Comparison of ENCODE assay signal across 9 mouse cellular contexts in the genomic region with DNA sequence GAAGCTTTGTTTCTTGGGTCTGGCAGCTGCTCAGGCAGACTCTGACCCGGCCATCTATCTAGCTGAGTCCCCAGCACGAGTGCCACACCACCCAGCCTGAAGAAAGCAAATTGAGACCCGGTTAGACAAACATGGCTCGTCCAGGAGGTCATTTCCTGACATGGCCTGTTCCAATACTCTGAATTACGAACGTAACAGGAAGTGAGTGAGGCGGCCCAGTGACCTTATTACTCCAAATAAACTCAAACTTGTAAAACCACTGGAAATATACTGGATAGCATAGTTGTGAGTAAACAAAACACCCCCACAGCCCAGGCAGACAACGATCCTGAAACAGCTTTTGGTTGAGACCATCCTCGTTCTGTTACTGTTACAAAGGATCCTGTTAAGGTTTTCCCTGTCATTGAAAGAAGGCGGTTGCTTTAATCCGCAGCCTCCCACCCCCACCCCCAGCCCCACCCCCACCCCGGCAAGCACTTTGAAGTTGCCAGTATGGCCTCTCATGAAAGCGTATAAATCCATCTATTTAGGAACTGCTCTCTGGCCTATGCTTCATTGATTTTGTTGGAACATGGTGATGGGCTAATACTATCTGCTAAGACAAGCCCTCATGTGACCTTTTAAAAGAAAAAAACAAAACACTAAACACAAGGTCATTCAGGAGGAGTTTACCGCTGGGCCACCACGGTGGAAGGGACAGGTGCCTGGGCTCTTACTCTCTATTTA. TPM values are rescaled to one million over a fixed set of nuclear protein-coding genes. Genes with fewer than 3 reads are reported as not detected.
DNase-seq lines count a peak whose midpoint lies in the region; ATAC-seq and TF ChIP-seq lines count a peak whose summit lies in the region.
"Had no signal": no experiment of that assay in that cellular context is flagged by ENCODE, and none has a peak within 500 bp of the region (broad histone marks: within the 10 kb centered on the region; RNA-seq: fewer than 3 reads in every experiment).

No protein-coding gene starts in this region.

- no peak for ATAC-seq in forebrain, embryonic 16.5 days
- no peak for ATAC-seq in hindbrain, postnatal 0 days
- ATAC-seq in liver, embryonic 13.5 days (ENCODE audit: low read depth), result peak; percentile 76
- no peak for ATAC-seq in neural tube, embryonic 15.5 days (ENCODE audit: low FRiP score)

- peak; percentile 39 for DNase-seq in hindbrain, postnatal 0 days (ENCODE audit: low spot score)
- no peak for DNase-seq in liver, embryonic 13.5 days
- DNase-seq in layer of hippocampus, adult 11-12 months (ENCODE audit: low spot score), result no peak
- DNase-seq in left cerebral cortex, postnatal 25 days (ENCODE audit: low spot score in 2 of 2), result no peak
- no peak for DNase-seq in cerebellum, postnatal 36 days

- TF ChIP-seq CTCF in cortical plate, adult 2 months (IDR thresholded peaks at IDR 0.05; ENCODE audit: extremely low read depth, insufficient read depth, low read length), result no peak
- no peak for TF ChIP-seq CTCF in hindbrain, postnatal 0 days (IDR thresholded peaks at IDR 0.05; ENCODE audit: low read depth)

- intact Hi-C loops in left cerebral cortex, postnatal 25 days (cut with DNase I), result no loop called here

- no peak overlapping the region for H3K4me2 ChIP-seq in forebrain, embryonic 16.5 days (ENCODE audit: low read length)
- H3K4me2 ChIP-seq in hindbrain, postnatal 0 days (ENCODE audit: low read depth, low read length), result no peak overlapping the region
- H3K4me2 ChIP-seq in liver, embryonic 13.5 days, result peak overlapping the region; percentile 36; the same call in 1 of the 2 replicates
- H3K4me2 ChIP-seq in neural tube, embryonic 15.5 days, result peak overlapping the region; percentile 17

- H3K9me3 ChIP-seq in forebrain, embryonic 16.5 days (ENCODE audit: control insufficient read depth, low read length), result peaks cover 9% of the 10 kb centered on the region
- H3K9me3 ChIP-seq in hindbrain, postnatal 0 days (ENCODE audit: low read length), result no peaks in the 10 kb centered on the region
- H3K9me3 ChIP-seq in liver, embryonic 13.5 days (replicated peaks), result no peaks in the 10 kb centered on the region
- no peaks in the 10 kb centered on the region for H3K9me3 ChIP-seq in neural tube, embryonic 15.5 days (replicated peaks)

- H3K36me3 ChIP-seq in forebrain, embryonic 16.5 days (ENCODE audit: control insufficient read depth, insufficient read depth), result peaks cover 6% of the 10 kb centered on the region
- 0 out of 2 replicates have a peak, but pooled peaks cover 6% of the 10 kb centered on the region for H3K36me3 ChIP-seq in hindbrain, postnatal 0 days (ENCODE audit: insufficient read depth, low read length)
- peaks cover 6% of the 10 kb centered on the region for H3K36me3 ChIP-seq in liver, embryonic 13.5 days
- peaks cover 12% of the 10 kb centered on the region for H3K36me3 ChIP-seq in neural tube, embryonic 15.5 days

- H3K4me1 ChIP-seq in cortical plate, adult 2 months (ENCODE audit: control insufficient read depth, insufficient read depth, low read length), result peaks cover 4% of the 10 kb centered on the region; the same call in 1 of the 2 replicates
- peaks cover 4% of the 10 kb centered on the region; the same call in 1 of the 2 replicates for H3K4me1 ChIP-seq in forebrain, embryonic 16.5 days (replicated peaks; ENCODE audit: control insufficient read depth, insufficient read depth, low read length)
- H3K4me1 ChIP-seq in hindbrain, postnatal 0 days (ENCODE audit: insufficient read depth, low read length), result peaks cover 4% of the 10 kb centered on the region; the same call in 1 of the 2 replicates
- peaks cover 35% of the 10 kb centered on the region for H3K4me1 ChIP-seq in liver, embryonic 13.5 days (replicated peaks)
- peaks cover 25% of the 10 kb centered on the region for H3K4me1 ChIP-seq in neural tube, embryonic 15.5 days

- H3K27ac ChIP-seq in cortical plate, adult 2 months (ENCODE audit: insufficient read depth, low read length), result peak overlapping the region; percentile 74; the same call in 1 of the 2 replicates
- H3K27ac ChIP-seq in forebrain, embryonic 16.5 days (ENCODE audit: low read length), result 0 out of 2 replicates have a peak overlapping the region, but pooled peaks have one; percentile 6
- H3K27ac ChIP-seq in hindbrain, postnatal 0 days, result peak overlapping the region; percentile 43
- H3K27ac ChIP-seq in liver, embryonic 13.5 days, result peak overlapping the region; percentile 77
- H3K27ac ChIP-seq in neural tube, embryonic 15.5 days (replicated peaks), result peak overlapping the region; percentile 61

- no peak overlapping the region for H3K9ac ChIP-seq in forebrain, embryonic 16.5 days (replicated peaks; ENCODE audit: low read depth, low read length)
- no peak overlapping the region for H3K9ac ChIP-seq in hindbrain, postnatal 0 days (replicated peaks; ENCODE audit: low read length)
- H3K9ac ChIP-seq in liver, embryonic 13.5 days, result no peak overlapping the region
- no peak overlapping the region for H3K9ac ChIP-seq in neural tube, embryonic 15.5 days (replicated peaks)

- H3K4me3 ChIP-seq in cortical plate, adult 2 months (ENCODE audit: insufficient read depth, low read length), result no peak overlapping the region
- no peak overlapping the region for H3K4me3 ChIP-seq in forebrain, embryonic 16.5 days (replicated peaks; ENCODE audit: low read length)
- H3K4me3 ChIP-seq in hindbrain, postnatal 0 days (ENCODE audit: low read length), result no peak overlapping the region
- no peak overlapping the region for H3K4me3 ChIP-seq in liver, embryonic 13.5 days (replicated peaks)
- no peak overlapping the region for H3K4me3 ChIP-seq in neural tube, embryonic 15.5 days (replicated peaks)

- no peak for TF ChIP-seq POLR2A in cortical plate, adult 2 months (IDR thresholded peaks at IDR 0.05; ENCODE audit: extremely low read depth, insufficient read depth, low read length)

- H3K27me3 ChIP-seq in forebrain, embryonic 16.5 days (replicated peaks; ENCODE audit: control insufficient read depth, insufficient read depth, low read length), result no peaks in the 10 kb centered on the region
- no peaks in the 10 kb centered on the region for H3K27me3 ChIP-seq in hindbrain, postnatal 0 days (ENCODE audit: insufficient read depth, low read length)
- no peaks in the 10 kb centered on the region for H3K27me3 ChIP-seq in liver, embryonic 13.5 days
- no peaks in the 10 kb centered on the region for H3K27me3 ChIP-seq in neural tube, embryonic 15.5 days (replicated peaks)

- 28% methylated on average over 15 of the region's 15 CpGs for WGBS in forebrain, embryonic 16.5 days
- WGBS in hindbrain, postnatal 0 days, result 34% methylated on average over 15 of the region's 15 CpGs
- 35% methylated on average over 15 of the region's 15 CpGs for WGBS in liver, embryonic 13.5 days (ENCODE audit: insufficient replicate concordance)
- WGBS in neural tube, embryonic 15.5 days, result 13% methylated on average over 15 of the region's 15 CpGs

RNA-seq across cellular contexts. Expression of a gene that starts 17.0 kb away (rescaled TPM):
- polyA plus RNA-seq in cortical plate, adult 2 months (2012; rRNA removed), result 41.8 and 43.7 TPM in 2 replicates
- 138 and 145 TPM in 2 replicates for polyA plus RNA-seq in forebrain, embryonic 16.5 days (2015; fragmentation: Nextera tagmentation; extraction: Ambion mirVana)
- 30.2 and 42.8 TPM in 2 replicates for total RNA-seq in hindbrain, postnatal 0 days (2014; rRNA removed)
- 140 and 145 TPM in 2 replicates for polyA plus RNA-seq in hindbrain, postnatal 0 days (2015; fragmentation: Nextera tagmentation; extraction: Ambion mirVana)
- polyA plus RNA-seq in liver, embryonic 13.5 days (2015; fragmentation: Nextera tagmentation; extraction: Ambion mirVana), result 31.9 and 36.0 TPM in 2 replicates
- polyA plus RNA-seq in neural tube, embryonic 15.5 days (2015; fragmentation: Nextera tagmentation; extraction: Ambion mirVana), result 159 and 163 TPM in 2 replicates
- total RNA-seq in left cerebral cortex, postnatal 25 days (2021), result 10 to 100 TPM; 34.2 to 36.6 TPM
- total RNA-seq: neutrophil, adult 5-6 weeks had no signal

Comparison
In these comparisons a context has a peak if more than half of its experiments do, and no peak if none do; other contexts are left out.
1. H3K27ac ChIP-seq: peak in every context shown above with its lines; median percentile 77 in liver, embryonic 13.5 days; 74 in cortical plate, adult 2 months; 61 in neural tube, embryonic 15.5 days; 43 in hindbrain, postnatal 0 days; 6 in forebrain, embryonic 16.5 days.
2. H3K4me2 ChIP-seq: peak in liver, embryonic 13.5 days (single experiment) and neural tube, embryonic 15.5 days (single experiment); none in forebrain, embryonic 16.5 days (single experiment) and hindbrain, postnatal 0 days (single experiment).